Mouse (Mus musculus) left cerebral cortex, adult 2 months (tissue): ENCODE measurements around the gene Masp2. TPM values are rescaled to one million over a fixed set of nuclear protein-coding genes. Genes with fewer than 3 reads are reported as not detected.
A peak's percentile ranks its signal among the peaks of the same experiment; 100 is the strongest.

Source experiments
- DNase-seq, 2 experiments: peaks; one replicate each; pipeline ENCODE4 v3.0.0; 2021 to 2022; ENCODE audit warnings: low spot score in 2 of 2, mixed read lengths in 1 of 2; ENCODE audit errors: extremely low spot score in 1 of 2
- H3K27ac ChIP-seq: fragments of 200-600 bp; 2 replicates; pipeline ENCODE4 v1.8.1; 2022
- H3K4me3 ChIP-seq: fragments of 200-600 bp; 2 replicates; pipeline ENCODE4 v1.8.1; 2022
- CTCF ChIP-seq: fragments of 200-600 bp; IDR thresholded peaks from 2 replicates; pipeline ENCODE4 v1.8.1; 2022; ENCODE audit warnings: antibody characterized with exemption, mild to moderate bottlenecking, moderate library complexity
- intact Hi-C: fragments of 180-260 bp; cut with DNase I; formaldehyde crosslinking; loops from one replicate; pipeline ENCODE4 v1.15.1; 2025
- total RNA-seq, 2 experiments: library from RNA; stranded (reverse); gene quantifications; 2 replicates each; pipeline ENCODE4 v1.2.3; 2021

Masp2 gene
- total RNA-seq, 2 experiments from 2014 or later, result 4.1 to 4.7 TPM

- no peak for DNase-seq
- TF ChIP-seq CTCF, result no peak
- intact Hi-C loops, result no loop called here
- H3K27ac ChIP-seq, result no peak overlapping the region
- H3K4me3 ChIP-seq, result peak overlapping the region; percentile 80
These were observed 22.7 kb downstream of the Masp2 start for GRCm38 (mm10) chr4:148625010-148625409.

- DNase-seq, result no peak
- Histone ChIP-seq H3K27ac (peak overlapping the region; percentile 100), H3K4me3 (peak overlapping the region; percentile 80)
- TF ChIP-seq CTCF, result no peak
- intact Hi-C loops, result no loop called here
These were observed 23.6 kb downstream of the Masp2 start for GRCm38 (mm10) chr4:148625756-148626622.

- no peak; the same call in 1 of the 2 replicates for TF ChIP-seq CTCF
- H3K4me3 ChIP-seq, result peak within 1 kb of the TSS; percentile 80
- peak; percentile 93 to 95 for DNase-seq
- peak within 1 kb of the TSS; percentile 100 for H3K27ac ChIP-seq
- intact Hi-C loops, result no loop called here
These were observed 24.4 kb downstream of the Masp2 start, which contains the start of gene Tardbp for GRCm38 (mm10) chr4:148626623-148627185. Gene Tardbp (minus strand): TSS chr4:148627019.

- intact Hi-C loops, result no loop called here
- DNase-seq, result no peak
- TF ChIP-seq CTCF, result no peak
- H3K27ac ChIP-seq, result peak overlapping the region; percentile 100
- peak overlapping the region; percentile 80 for H3K4me3 ChIP-seq
These were observed 24.9 kb downstream of the Masp2 start for GRCm38 (mm10) chr4:148627246-148627645.

GRCm38 (mm10) chr4:148632013-148632692 lies 29.8 kb downstream of the Masp2 start:
- TF ChIP-seq CTCF, result no peak
- intact Hi-C loops, result no loop called here
- H3K27ac ChIP-seq, result no peak overlapping the region
- DNase-seq, result no peak
- no peak overlapping the region for H3K4me3 ChIP-seq

- no peak for TF ChIP-seq CTCF
- H3K4me3 ChIP-seq, result no peak overlapping the region
- DNase-seq, result no peak
- H3K27ac ChIP-seq, result no peak overlapping the region
- intact Hi-C loops, result no loop called here
These were observed 31.2 kb downstream of the Masp2 start for GRCm38 (mm10) chr4:148633395-148634061.

GRCm38 (mm10) chr4:148635309-148635708 lies 33.0 kb downstream of the Masp2 start:
- TF ChIP-seq CTCF, result no peak
- Histone ChIP-seq H3K4me3 (no peak overlapping the region), H3K27ac (no peak overlapping the region)
- DNase-seq, result no peak
- intact Hi-C loops, result no loop called here

GRCm38 (mm10) chr4:148638302-148638701 lies 35.9 kb downstream of the Masp2 start:
- no peak overlapping the region for H3K4me3 ChIP-seq
- no peak for TF ChIP-seq CTCF
- no peak for DNase-seq
- intact Hi-C loops, result no loop called here
- no peak overlapping the region for H3K27ac ChIP-seq

GRCm38 (mm10) chr4:148639455-148639854 lies 37.1 kb downstream of the Masp2 start:
- DNase-seq, result no peak
- TF ChIP-seq CTCF, result no peak
- intact Hi-C loops, result no loop called here
- no peak overlapping the region for H3K27ac ChIP-seq
- no peak overlapping the region for H3K4me3 ChIP-seq

GRCm38 (mm10) chr4:148641121-148641520 lies 38.8 kb downstream of the Masp2 start:
- DNase-seq, result no peak
- no peak overlapping the region for H3K27ac ChIP-seq
- intact Hi-C loops, result no loop called here
- H3K4me3 ChIP-seq, result no peak overlapping the region
- no peak for TF ChIP-seq CTCF

- no peak for TF ChIP-seq CTCF
These were observed 41.2 kb downstream of the Masp2 start, which contains the start of gene Gm572 for GRCm38 (mm10) chr4:148643291-148644156. Gene Gm572 (plus strand): TSS chr4:148643317.

More at GRCm38 (mm10) chr4:148643291-148644156, 41.2 kb downstream of the Masp2 start, which contains the start of gene Gm572:
- no peak within 1 kb of the TSS for H3K27ac ChIP-seq
- intact Hi-C loops, result no loop called here
- peak within 1 kb of the TSS; percentile 26; the same call in 1 of the 2 replicates for H3K4me3 ChIP-seq
- no peak for DNase-seq
